ENCODE assay signal across 12 mouse cellular contexts in the genomic region with DNA sequence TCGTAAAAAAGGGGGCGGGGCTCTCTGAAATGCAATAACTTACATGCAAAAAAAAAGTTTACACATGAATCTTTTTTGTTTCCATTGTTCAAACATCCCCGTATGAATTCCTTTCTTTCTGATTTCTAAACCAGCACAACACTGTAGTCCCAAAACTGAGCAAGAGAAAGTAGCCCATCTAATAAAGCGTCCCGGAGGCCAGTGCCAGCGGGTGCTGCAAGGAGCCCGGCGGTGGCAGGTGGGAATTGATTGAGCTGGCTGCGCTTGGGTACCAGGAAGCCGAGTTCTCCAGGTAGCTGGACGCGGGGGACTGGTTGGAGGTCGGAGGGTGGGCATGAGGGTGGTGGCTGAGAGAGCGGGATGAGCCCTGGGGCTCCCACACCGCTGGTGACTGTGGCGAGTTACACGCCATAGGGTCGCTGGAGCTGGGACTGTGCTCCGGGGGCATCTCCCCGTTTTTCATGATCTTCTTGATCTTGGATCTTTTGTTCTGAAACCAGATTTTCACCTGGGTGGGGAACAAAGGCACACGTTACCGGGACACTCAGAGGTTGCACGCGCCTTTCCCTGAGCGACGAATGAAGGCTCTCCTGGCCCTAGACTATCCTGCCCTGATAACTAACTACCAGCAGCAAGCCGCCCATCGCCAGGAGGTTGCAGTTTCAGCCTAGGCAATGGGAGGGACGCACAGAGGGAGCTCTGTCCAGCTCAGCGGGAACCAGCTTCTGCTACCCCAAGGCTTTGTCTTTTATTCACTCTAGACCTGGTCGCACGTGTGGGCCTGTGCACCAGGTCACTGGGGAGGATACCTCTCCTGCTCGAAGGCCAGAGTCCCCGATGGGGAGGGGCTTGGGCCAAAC. TPM values are rescaled to one million over a fixed set of nuclear protein-coding genes. Genes with fewer than 3 reads are reported as not detected.
A peak's percentile ranks its signal among the peaks of the same experiment; 100 is the strongest.
DNase-seq lines count a peak whose midpoint lies in the region; ATAC-seq lines count a peak whose summit lies in the region.
"Had no signal": no experiment of that assay in that cellular context is flagged by ENCODE, and none has a peak within 500 bp of the region (broad histone marks: within the 10 kb centered on the region; RNA-seq: fewer than 3 reads in every experiment).

No protein-coding gene starts in this region.

- no peaks in the 10 kb centered on the region for H3K9me3 ChIP-seq in kidney, embryonic 16.5 days (ENCODE audit: low read length)
- H3K9me3 ChIP-seq in forebrain, embryonic 14.5 days (replicated peaks; ENCODE audit: control insufficient read depth, low read length) = no peaks in the 10 kb centered on the region
- H3K9me3 ChIP-seq in midbrain, embryonic 14.5 days (ENCODE audit: control insufficient read depth, low read length) = no peaks in the 10 kb centered on the region
- H3K9me3 ChIP-seq: liver, embryonic 13.5 days had no signal

- H3K4me3 ChIP-seq in kidney, embryonic 16.5 days (ENCODE audit: low read length) = no peak overlapping the region
- H3K4me3 ChIP-seq in forebrain, embryonic 14.5 days (ENCODE audit: low read depth, low read length) = peak overlapping the region; percentile 61
- 0 out of 2 replicates have a peak overlapping the region, but pooled peaks have one; percentile 8 for H3K4me3 ChIP-seq in midbrain, embryonic 14.5 days (replicated peaks; ENCODE audit: low read depth, low read length)
- H3K4me3 ChIP-seq: liver, embryonic 13.5 days had no signal

- DNase-seq in kidney, postnatal 10 days = no peak
- DNase-seq in embryo, embryonic 10.5 days (ENCODE audit: low spot score) = peak; percentile 59
- DNase-seq in forebrain, embryonic 14.5 days (ENCODE audit: low spot score) = peak; percentile 37
- DNase-seq in midbrain, embryonic 14.5 days = peak; percentile 39
- DNase-seq in adrenal gland, adult 18-20 months (ENCODE audit: low spot score in 2 of 2) = no peak
- DNase-seq in left cerebral cortex, adult 11 months (ENCODE audit: low spot score) = no peak
- DNase-seq in gastrocnemius, postnatal 14 days = no peak
- DNase-seq: cerebellum, postnatal 36 days; kidney, adult 8-10 months; liver, embryonic 13.5 days had no signal

- 5% methylated on average over 34 of the region's 34 CpGs for WGBS in kidney, embryonic 16.5 days
- 2% methylated on average over 34 of the region's 34 CpGs for WGBS in forebrain, embryonic 14.5 days
- WGBS in midbrain, embryonic 14.5 days = 1% methylated on average over 34 of the region's 34 CpGs

- no peak overlapping the region for H3K4me2 ChIP-seq in kidney, embryonic 16.5 days (replicated peaks; ENCODE audit: low read depth, low read length)
- peak overlapping the region; percentile 75 for H3K4me2 ChIP-seq in forebrain, embryonic 14.5 days (ENCODE audit: low read length)
- peak overlapping the region; percentile 10; the same call in 1 of the 2 replicates for H3K4me2 ChIP-seq in midbrain, embryonic 14.5 days (ENCODE audit: low read length)
- H3K4me2 ChIP-seq: liver, embryonic 13.5 days had no signal

- H3K4me1 ChIP-seq in kidney, embryonic 16.5 days (ENCODE audit: insufficient read depth, low read length) = peaks cover 7% of the 10 kb centered on the region
- H3K4me1 ChIP-seq in forebrain, embryonic 14.5 days (ENCODE audit: control insufficient read depth, insufficient read depth, low read length) = 0 out of 2 replicates have a peak, but pooled peaks cover 2% of the 10 kb centered on the region
- H3K4me1 ChIP-seq in midbrain, embryonic 14.5 days (ENCODE audit: control insufficient read depth, insufficient read depth, low read length) = peaks cover 8% of the 10 kb centered on the region
- H3K4me1 ChIP-seq: liver, embryonic 13.5 days had no signal

- no peaks in the 10 kb centered on the region for H3K36me3 ChIP-seq in kidney, embryonic 16.5 days (ENCODE audit: insufficient read depth, low read length)
- peaks cover 2% of the 10 kb centered on the region; the same call in 1 of the 2 replicates for H3K36me3 ChIP-seq in forebrain, embryonic 14.5 days (ENCODE audit: control insufficient read depth, insufficient read depth, low read length)
- H3K36me3 ChIP-seq in midbrain, embryonic 14.5 days (ENCODE audit: control insufficient read depth, insufficient read depth, low read length) = no peaks in the 10 kb centered on the region
- H3K36me3 ChIP-seq: liver, embryonic 13.5 days had no signal

- H3K9ac ChIP-seq in kidney, embryonic 16.5 days (replicated peaks; ENCODE audit: low read length) = no peak overlapping the region
- H3K9ac ChIP-seq in forebrain, embryonic 14.5 days (ENCODE audit: low read length) = peak overlapping the region; percentile 87
- H3K9ac ChIP-seq in midbrain, embryonic 14.5 days (replicated peaks; ENCODE audit: low read length) = no peak overlapping the region
- H3K9ac ChIP-seq: liver, embryonic 13.5 days had no signal

- intact Hi-C loops in gastrocnemius, postnatal 14 days (cut with DNase I; ENCODE audit: low total_unique reads) = no loop called here

- no peak overlapping the region for H3K27ac ChIP-seq in kidney, embryonic 16.5 days (ENCODE audit: low read length)
- peak overlapping the region; percentile 91 for H3K27ac ChIP-seq in forebrain, embryonic 14.5 days (ENCODE audit: low read depth, low read length)
- no peak overlapping the region for H3K27ac ChIP-seq in midbrain, embryonic 14.5 days (replicated peaks; ENCODE audit: low read depth, low read length)
- H3K27ac ChIP-seq: liver, embryonic 13.5 days had no signal

- H3K27me3 ChIP-seq in kidney, embryonic 16.5 days (ENCODE audit: insufficient read depth, low read length) = peaks cover 100% of the 10 kb centered on the region
- peaks cover 71% of the 10 kb centered on the region for H3K27me3 ChIP-seq in forebrain, embryonic 14.5 days (replicated peaks; ENCODE audit: control insufficient read depth, insufficient read depth, low read length)
- peaks cover 98% of the 10 kb centered on the region for H3K27me3 ChIP-seq in midbrain, embryonic 14.5 days (ENCODE audit: control insufficient read depth, insufficient read depth, low read length)

- 0 out of 2 replicates have a peak, but pooled peaks have one; percentile 14 for ATAC-seq in kidney, embryonic 16.5 days (ENCODE audit: low FRiP score, low TSS enrichment)
- ATAC-seq in forebrain, embryonic 14.5 days = no peak
- ATAC-seq in midbrain, embryonic 14.5 days (ENCODE audit: low FRiP score, low TSS enrichment) = 0 out of 2 replicates have a peak, but pooled peaks have one; percentile 5

RNA-seq across cellular contexts. Expression of a gene that starts 3.7 kb away (rescaled TPM):
- 0.22 and 0.47 TPM in 2 replicates for polyA plus RNA-seq in kidney, embryonic 16.5 days (2015; fragmentation: Nextera tagmentation; extraction: Ambion mirVana)
- 55.7 and 77.2 TPM in 2 replicates for polyA plus RNA-seq in forebrain, embryonic 14.5 days (2014; fragmentation: Nextera tagmentation; extraction: Ambion mirVana)
- polyA plus RNA-seq in midbrain, embryonic 14.5 days (2014; fragmentation: Nextera tagmentation; extraction: Ambion mirVana) = 0.26 and 0.82 TPM in 2 replicates
- total RNA-seq in adrenal gland, adult 18-20 months (2021) = under 1 TPM in 1 of 2 experiments, not detected in 1; 0.40 TPM
- total RNA-seq in gastrocnemius, postnatal 14 days (2021) = not detected
- polyA plus RNA-seq: liver, embryonic 13.5 days had no signal

RNA-seq across cellular contexts. Expression of a gene that starts 15.1 kb away (rescaled TPM):
- polyA plus RNA-seq in kidney, embryonic 16.5 days (2015; fragmentation: Nextera tagmentation; extraction: Ambion mirVana) = not detected in 2 replicates
- 4.4 and 5.8 TPM in 2 replicates for polyA plus RNA-seq in forebrain, embryonic 14.5 days (2014; fragmentation: Nextera tagmentation; extraction: Ambion mirVana)
- polyA plus RNA-seq in midbrain, embryonic 14.5 days (2014; fragmentation: Nextera tagmentation; extraction: Ambion mirVana) = not detected in 2 replicates
- total RNA-seq in adrenal gland, adult 18-20 months (2021) = not detected
- not detected for total RNA-seq in gastrocnemius, postnatal 14 days (2021)
- total RNA-seq: heart, adult 8-10 months had no signal
- polyA plus RNA-seq: liver, embryonic 13.5 days had no signal

Comparison
In these comparisons a context has a peak if more than half of its experiments do, and no peak if none do; other contexts are left out.
1. DNase-seq: peak in embryo, embryonic 10.5 days (single experiment), forebrain, embryonic 14.5 days (single experiment) and midbrain, embryonic 14.5 days (single experiment); none in kidney, postnatal 10 days (single experiment), adrenal gland, adult 18-20 months (0 of 2), left cerebral cortex, adult 11 months (single experiment) and gastrocnemius, postnatal 14 days (single experiment).
2. RNA of a gene that starts 3.7 kb away (polyA plus RNA-seq): 55.7 to 77.2 TPM in forebrain, embryonic 14.5 days; 0.22 to 0.47 TPM in kidney, embryonic 16.5 days and 0.26 to 0.82 TPM in midbrain, embryonic 14.5 days; every median in the first group is over 10 times any median in the second.